Mouse (Mus musculus): Measurements from ENCODE around the gene Abca12. TPM values are rescaled to one million over a fixed set of nuclear protein-coding genes. Genes with fewer than 3 reads are reported as not detected.

The Abca12 gene
- polyA plus RNA-seq (2015; fragmentation: Nextera tagmentation; extraction: Ambion mirVana) = 0.13 and 0.28 TPM in 2 replicates

DNA sequence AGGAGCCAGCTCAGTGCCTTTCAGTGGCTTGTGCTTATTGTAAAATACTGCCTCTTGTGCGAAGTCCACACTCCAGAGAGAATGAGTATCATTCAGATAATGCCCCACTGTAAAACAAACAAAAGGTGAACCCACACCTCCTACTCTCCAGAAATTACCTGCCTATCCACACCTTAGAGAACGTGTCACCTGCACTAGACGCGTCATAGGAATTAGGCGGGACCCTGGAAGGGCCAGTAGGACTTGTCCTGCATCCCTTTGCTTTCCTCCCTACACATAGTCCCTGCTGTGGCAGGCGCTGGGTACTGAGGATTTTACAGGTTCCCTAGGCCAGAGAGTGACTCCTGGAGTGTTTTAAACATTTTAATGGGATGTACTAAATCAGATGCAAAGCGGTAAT is at the start of gene Abca12:
Abca12 (minus strand) TSS at position 101 of the 400 bp plus-strand sequence.
- no peak within 1 kb of the TSS for H3K9ac ChIP-seq
- WGBS = 76% methylated on average over 7 of the region's 7 CpGs
- H3K4me2 ChIP-seq = no peak within 1 kb of the TSS
- no peaks in the 10 kb centered on the region for H3K36me3 ChIP-seq
- H3K4me1 ChIP-seq = no peaks in the 10 kb centered on the region
- ATAC-seq (ENCODE audit: insufficient read depth, low FRiP score, low read depth) = no peak
- H3K9me3 ChIP-seq = no peaks in the 10 kb centered on the region
- no peaks in the 10 kb centered on the region for H3K27me3 ChIP-seq (replicated peaks)
- H3K4me3 ChIP-seq (replicated peaks) = no peak within 1 kb of the TSS
- H3K27ac ChIP-seq = no peak within 1 kb of the TSS

GRCm38 (mm10) chr1:71457961-71458360 is 43.3 kb upstream of the Abca12 start:
- no peak for ATAC-seq (ENCODE audit: insufficient read depth, low FRiP score, low read depth)
- Histone ChIP-seq H3K36me3 (no peaks in the 10 kb centered on the region), H3K27me3 (replicated peaks) (no peaks in the 10 kb centered on the region), H3K4me1 (no peaks in the 10 kb centered on the region), H3K9me3 (no peaks in the 10 kb centered on the region), H3K9ac (no peak overlapping the region), H3K4me3 (replicated peaks) (no peak overlapping the region), H3K27ac (no peak overlapping the region), H3K4me2 (no peak overlapping the region)
- 63% methylated on average over 3 of the region's 3 CpGs for WGBS

GRCm38 (mm10) chr1:71447424-71447823 is 32.7 kb upstream of the Abca12 start:
- Histone ChIP-seq H3K27me3 (replicated peaks) (no peaks in the 10 kb centered on the region), H3K4me3 (replicated peaks) (no peak overlapping the region), H3K9ac (no peak overlapping the region), H3K36me3 (no peaks in the 10 kb centered on the region), H3K4me1 (no peaks in the 10 kb centered on the region), H3K27ac (no peak overlapping the region), H3K9me3 (no peaks in the 10 kb centered on the region), H3K4me2 (no peak overlapping the region)
- no peak for ATAC-seq (ENCODE audit: insufficient read depth, low FRiP score, low read depth)
- WGBS = 92% methylated on average over 4 of the region's 4 CpGs

DNA sequence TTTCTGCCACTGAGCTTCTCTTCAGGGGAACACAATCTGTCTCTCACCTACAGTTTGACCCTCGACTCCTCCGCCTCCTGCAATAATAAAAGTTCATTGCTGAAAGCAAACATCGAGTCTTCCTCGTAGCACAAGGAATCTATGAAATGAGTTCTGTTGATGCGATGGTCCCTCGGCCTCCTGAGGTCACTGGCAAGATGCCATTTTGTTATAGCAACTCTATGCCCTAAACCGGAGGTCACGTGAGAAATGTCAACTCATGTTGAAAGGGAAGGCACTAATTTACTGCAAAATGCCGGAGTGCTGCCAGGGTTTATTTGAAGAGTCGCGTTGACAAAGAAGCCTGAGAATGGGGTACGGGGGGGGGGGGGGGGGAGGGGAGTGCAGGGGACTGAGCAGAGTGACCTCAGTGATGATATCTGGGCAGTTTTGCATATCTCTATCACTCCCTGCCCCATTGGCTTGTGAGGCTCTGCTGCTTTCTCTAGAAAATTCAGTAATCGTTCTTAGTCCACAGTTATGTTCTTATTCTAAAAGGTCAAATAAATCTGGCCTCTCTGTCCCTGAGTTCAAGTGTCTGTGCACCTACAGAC is 7.1 kb upstream of the Abca12 start:
- Histone ChIP-seq H3K27me3 (replicated peaks) (no peaks in the 10 kb centered on the region), H3K4me3 (replicated peaks) (no peak overlapping the region), H3K4me1 (no peaks in the 10 kb centered on the region), H3K9ac (no peak overlapping the region), H3K9me3 (no peaks in the 10 kb centered on the region), H3K36me3 (no peaks in the 10 kb centered on the region), H3K27ac (no peak overlapping the region), H3K4me2 (no peak overlapping the region)
- 47% methylated on average over 13 of the region's 13 CpGs for WGBS
- ATAC-seq (ENCODE audit: insufficient read depth, low FRiP score, low read depth) = no peak

- Histone ChIP-seq H3K27ac (no peak overlapping the region), H3K4me1 (no peaks in the 10 kb centered on the region), H3K4me2 (no peak overlapping the region), H3K4me3 (replicated peaks) (no peak overlapping the region), H3K27me3 (replicated peaks) (no peaks in the 10 kb centered on the region), H3K9me3 (no peaks in the 10 kb centered on the region), H3K36me3 (no peaks in the 10 kb centered on the region), H3K9ac (no peak overlapping the region)
- 79% methylated on average over 5 of the region's 5 CpGs for WGBS
- no peak for ATAC-seq (ENCODE audit: insufficient read depth, low FRiP score, low read depth)
Observed at GRCm38 (mm10) chr1:71418467-71418866, 3.8 kb upstream of the Abca12 start.

DNA sequence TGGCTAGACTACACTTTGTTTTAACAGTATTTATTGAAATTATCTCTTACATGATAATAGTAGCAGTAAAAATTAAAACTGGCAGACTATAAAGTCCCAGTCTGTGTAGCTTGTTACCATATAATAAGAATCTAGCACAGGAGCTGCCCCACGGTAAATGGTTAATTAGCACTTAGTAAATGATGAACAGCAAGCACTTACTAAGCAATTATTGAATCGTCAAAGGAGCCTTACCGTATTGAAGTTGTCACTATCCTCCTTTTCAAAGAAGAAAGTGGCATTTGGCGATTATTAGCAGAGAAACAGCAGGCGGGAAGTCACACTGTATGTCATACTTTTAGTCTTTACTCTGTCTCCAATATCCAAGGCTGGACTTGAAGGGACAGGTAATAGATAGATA is 3.2 kb upstream of the Abca12 start:
- H3K27me3 ChIP-seq (replicated peaks) = no peaks in the 10 kb centered on the region
- 81% methylated on average over 5 of the region's 5 CpGs for WGBS
- H3K4me2 ChIP-seq = no peak overlapping the region
- H3K9me3 ChIP-seq = no peaks in the 10 kb centered on the region
- no peak overlapping the region for H3K4me3 ChIP-seq (replicated peaks)
- ATAC-seq (ENCODE audit: insufficient read depth, low FRiP score, low read depth) = no peak
- H3K27ac ChIP-seq = no peak overlapping the region
- H3K4me1 ChIP-seq = no peaks in the 10 kb centered on the region
- H3K36me3 ChIP-seq = no peaks in the 10 kb centered on the region
- H3K9ac ChIP-seq = no peak overlapping the region

GRCm38 (mm10) chr1:71414084-71414483 is 626 bp downstream of the Abca12 start:
- Histone ChIP-seq H3K27me3 (replicated peaks) (no peaks in the 10 kb centered on the region), H3K36me3 (no peaks in the 10 kb centered on the region), H3K4me3 (replicated peaks) (no peak overlapping the region), H3K27ac (no peak overlapping the region), H3K4me2 (no peak overlapping the region), H3K4me1 (no peaks in the 10 kb centered on the region), H3K9ac (no peak overlapping the region), H3K9me3 (no peaks in the 10 kb centered on the region)
- ATAC-seq (ENCODE audit: insufficient read depth, low FRiP score, low read depth) = no peak
- 66% methylated on average over 5 of the region's 6 CpGs for WGBS

DNA sequence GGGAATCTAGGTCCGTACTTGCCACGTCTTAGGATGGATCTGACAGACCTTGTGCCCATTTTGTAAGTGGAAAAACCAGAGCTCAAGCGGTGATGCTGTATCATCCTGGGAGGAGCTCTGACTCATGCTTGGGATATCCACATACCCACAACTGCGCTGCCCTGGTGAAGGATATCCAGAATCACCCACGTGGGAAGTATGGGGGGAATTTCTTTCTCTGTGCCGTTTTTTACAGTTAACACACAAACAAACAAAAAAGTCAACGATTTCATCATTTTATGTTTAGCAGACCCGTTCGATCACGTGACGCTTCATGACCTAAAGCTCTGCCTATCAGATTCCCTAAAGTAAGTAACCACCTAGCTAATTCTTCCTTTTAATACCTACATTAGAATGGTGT is 1.6 kb downstream of the Abca12 start:
- H3K9me3 ChIP-seq = no peaks in the 10 kb centered on the region
- H3K27me3 ChIP-seq (replicated peaks) = no peaks in the 10 kb centered on the region
- no peaks in the 10 kb centered on the region for H3K4me1 ChIP-seq
- H3K9ac ChIP-seq = no peak overlapping the region
- H3K27ac ChIP-seq = no peak overlapping the region
- WGBS = 87% methylated on average over 11 of the region's 11 CpGs
- no peak for ATAC-seq (ENCODE audit: insufficient read depth, low FRiP score, low read depth)
- H3K36me3 ChIP-seq = no peaks in the 10 kb centered on the region
- no peak overlapping the region for H3K4me2 ChIP-seq
- no peak overlapping the region for H3K4me3 ChIP-seq (replicated peaks)

GRCm38 (mm10) chr1:71407711-71408110 is 7.0 kb downstream of the Abca12 start:
- 59% methylated on average over 7 of the region's 7 CpGs for WGBS
- H3K9ac ChIP-seq = no peak overlapping the region
- ATAC-seq (ENCODE audit: insufficient read depth, low FRiP score, low read depth) = no peak
- no peaks in the 10 kb centered on the region for H3K27me3 ChIP-seq (replicated peaks)
- no peak overlapping the region for H3K27ac ChIP-seq
- H3K9me3 ChIP-seq = no peaks in the 10 kb centered on the region
- no peaks in the 10 kb centered on the region for H3K4me1 ChIP-seq
- no peak overlapping the region for H3K4me3 ChIP-seq (replicated peaks)
- H3K36me3 ChIP-seq = no peaks in the 10 kb centered on the region
- H3K4me2 ChIP-seq = no peak overlapping the region

DNA sequence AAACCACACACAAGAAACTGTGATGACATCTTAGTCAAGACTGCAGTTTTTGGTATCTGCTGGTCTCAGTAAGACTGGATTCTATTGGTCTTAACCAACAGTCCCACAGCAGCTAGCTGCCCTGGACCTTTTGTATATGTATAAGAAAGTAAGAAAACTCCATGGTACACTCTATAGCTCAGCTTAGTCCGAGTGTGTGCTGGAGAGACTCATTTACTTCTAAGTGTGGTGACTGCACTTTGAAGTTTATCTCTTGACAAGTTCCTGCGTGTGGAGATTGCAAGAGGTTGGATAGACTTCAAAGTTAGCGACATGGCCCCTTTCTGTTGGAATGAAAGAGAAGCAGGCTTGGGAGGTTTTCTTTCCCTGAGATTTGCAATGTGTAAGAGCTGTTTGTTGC is 17.1 kb downstream of the Abca12 start:
- Histone ChIP-seq H3K27ac (no peak overlapping the region), H3K36me3 (no peaks in the 10 kb centered on the region), H3K9me3 (no peaks in the 10 kb centered on the region), H3K4me1 (no peaks in the 10 kb centered on the region), H3K4me2 (no peak overlapping the region), H3K9ac (no peak overlapping the region), H3K4me3 (replicated peaks) (no peak overlapping the region), H3K27me3 (replicated peaks) (no peaks in the 10 kb centered on the region)
- 49% methylated on average over 3 of the region's 3 CpGs for whole genome bisulfite sequencing
- no peak for ATAC-seq (ENCODE audit: insufficient read depth, low FRiP score, low read depth)

DNA sequence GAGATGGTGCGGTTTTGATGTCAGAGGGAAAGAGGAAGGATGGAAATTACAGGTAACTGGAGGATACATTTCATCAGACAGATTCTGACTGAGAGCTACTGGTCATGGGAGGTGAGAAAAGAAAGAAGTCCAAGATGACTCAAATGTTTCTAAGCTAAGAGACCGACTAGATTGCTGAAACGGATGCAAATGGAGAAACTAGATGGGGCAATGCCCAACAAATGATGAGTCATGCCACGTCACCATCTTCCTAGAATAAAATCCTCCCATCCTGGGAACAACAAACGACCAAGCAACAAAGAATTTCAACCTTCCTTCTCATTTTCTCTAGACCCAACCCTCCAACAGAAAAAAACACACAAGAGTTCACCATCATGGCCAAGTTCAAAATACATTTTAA is 18.6 kb downstream of the Abca12 start:
- ATAC-seq (ENCODE audit: insufficient read depth, low FRiP score, low read depth) = no peak
- Histone ChIP-seq H3K4me2 (no peak overlapping the region), H3K4me3 (replicated peaks) (no peak overlapping the region), H3K27ac (no peak overlapping the region), H3K9me3 (no peaks in the 10 kb centered on the region), H3K9ac (no peak overlapping the region), H3K27me3 (replicated peaks) (no peaks in the 10 kb centered on the region), H3K36me3 (no peaks in the 10 kb centered on the region), H3K4me1 (no peaks in the 10 kb centered on the region)
- WGBS = 76% methylated on average over 5 of the region's 5 CpGs

DNA sequence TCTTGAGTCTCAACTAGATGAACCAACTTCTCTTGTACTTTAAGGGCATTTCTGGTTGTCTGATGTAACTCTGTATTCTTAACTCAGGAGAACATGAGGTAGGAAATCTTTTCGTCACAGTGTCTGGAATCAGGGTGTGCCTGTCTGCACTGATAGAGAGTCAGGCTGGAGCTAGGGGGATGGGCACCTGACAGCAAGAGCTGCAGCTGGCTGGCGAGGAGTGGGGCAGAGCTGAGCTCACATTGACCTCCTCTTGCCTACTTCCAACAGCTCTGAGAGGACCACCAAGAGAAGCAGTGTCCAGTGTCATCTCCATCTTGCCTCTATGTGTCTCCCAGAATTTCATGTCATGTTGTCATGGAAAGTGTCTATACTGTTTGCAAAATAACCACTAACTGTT is 20.5 kb downstream of the Abca12 start:
- Histone ChIP-seq H3K36me3 (no peaks in the 10 kb centered on the region), H3K4me1 (no peaks in the 10 kb centered on the region), H3K27me3 (replicated peaks) (no peaks in the 10 kb centered on the region), H3K9ac (no peak overlapping the region), H3K27ac (no peak overlapping the region), H3K4me2 (no peak overlapping the region), H3K9me3 (no peaks in the 10 kb centered on the region), H3K4me3 (replicated peaks) (no peak overlapping the region)
- WGBS = 50% methylated on average over 2 of the region's 2 CpGs
- ATAC-seq (ENCODE audit: insufficient read depth, low FRiP score, low read depth) = no peak

- Histone ChIP-seq H3K27me3 (replicated peaks) (no peaks in the 10 kb centered on the region), H3K27ac (no peak overlapping the region), H3K4me2 (no peak overlapping the region), H3K9me3 (no peaks in the 10 kb centered on the region), H3K36me3 (no peaks in the 10 kb centered on the region), H3K4me1 (no peaks in the 10 kb centered on the region), H3K9ac (no peak overlapping the region), H3K4me3 (replicated peaks) (no peak overlapping the region)
- WGBS = 88% methylated on average over 8 of the region's 8 CpGs
- ATAC-seq (ENCODE audit: insufficient read depth, low FRiP score, low read depth) = no peak
Observed at GRCm38 (mm10) chr1:71393489-71393888, 21.2 kb downstream of the Abca12 start.
